Mouse (Mus musculus): ENCODE data around the gene Zyg11a.
"Not testable (repeated sequence)": the region's sequence is repeated elsewhere in the genome, so short reads cannot be mapped to it uniquely, and the experiment has no call there.

Zyg11a gene

GRCm38 (mm10) chr4:108168056-108168455 lies 49.8 kb downstream of the Zyg11a start:
- Histone ChIP-seq H3K27me3 (ENCODE audit: control insufficient read depth, insufficient read depth, low read length, poor library complexity, severe bottlenecking) (no peaks in the 10 kb centered on the region), H3K36me3 (ENCODE audit: control insufficient read depth, insufficient read depth, low read length, poor library complexity, severe bottlenecking) (no peaks in the 10 kb centered on the region)
- no peak for DNase-seq (ENCODE audit: low read depth, low spot score)

GRCm38 (mm10) chr4:108166874-108167273 lies 51.0 kb downstream of the Zyg11a start:
- no peaks in the 10 kb centered on the region for H3K36me3 ChIP-seq (ENCODE audit: control insufficient read depth, insufficient read depth, low read length, poor library complexity, severe bottlenecking)
- no peaks in the 10 kb centered on the region for H3K27me3 ChIP-seq (ENCODE audit: control insufficient read depth, insufficient read depth, low read length, poor library complexity, severe bottlenecking)
- no peak for DNase-seq (ENCODE audit: low read depth, low spot score)

DNA sequence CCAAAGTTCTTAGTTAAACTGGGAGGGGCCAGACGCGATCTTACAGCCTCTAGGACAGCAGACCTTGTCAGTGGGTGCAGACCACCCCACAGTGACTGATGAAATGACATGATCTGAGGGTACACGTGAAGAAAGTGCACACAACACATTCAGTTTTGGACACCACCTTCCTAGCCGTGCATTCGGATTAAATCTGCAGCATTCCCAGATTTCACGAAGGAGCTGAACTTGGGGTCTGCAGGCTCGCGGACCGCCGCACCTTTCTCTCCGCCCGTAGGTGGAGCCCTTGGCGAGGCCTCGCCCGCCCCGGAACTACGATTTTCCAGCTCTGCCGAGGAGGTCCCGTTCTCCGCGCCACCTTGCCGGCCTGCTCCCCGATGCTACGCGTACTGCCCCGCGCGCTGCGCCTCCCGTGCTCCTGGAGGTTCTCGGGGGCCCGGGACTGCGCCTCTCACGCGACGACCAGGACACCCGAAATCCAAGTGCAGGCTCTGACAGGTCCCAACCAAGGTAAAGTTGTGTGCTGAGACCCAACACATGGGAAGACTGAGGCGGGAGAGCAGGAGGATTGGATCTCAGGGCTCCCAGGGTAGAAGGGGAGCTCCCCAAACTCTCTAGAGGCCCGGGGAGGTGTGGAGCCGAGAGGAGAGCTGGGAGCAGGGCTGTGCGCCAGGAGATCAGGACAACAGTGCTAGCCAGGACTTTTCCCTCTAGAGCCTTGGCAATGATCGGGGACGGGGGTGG lies 52.5 kb downstream of the Zyg11a start, which contains the start of gene Echdc2:
Gene Echdc2 (plus strand): TSS at position 286 of the 744 bp plus-strand sequence.
- H3K27me3 ChIP-seq (ENCODE audit: control insufficient read depth, insufficient read depth, low read length, poor library complexity, severe bottlenecking), result no peaks in the 10 kb centered on the region
- H3K36me3 ChIP-seq (ENCODE audit: control insufficient read depth, insufficient read depth, low read length, poor library complexity, severe bottlenecking), result no peaks in the 10 kb centered on the region
- DNase-seq (ENCODE audit: low read depth, low spot score), result peak; percentile 6

DNA sequence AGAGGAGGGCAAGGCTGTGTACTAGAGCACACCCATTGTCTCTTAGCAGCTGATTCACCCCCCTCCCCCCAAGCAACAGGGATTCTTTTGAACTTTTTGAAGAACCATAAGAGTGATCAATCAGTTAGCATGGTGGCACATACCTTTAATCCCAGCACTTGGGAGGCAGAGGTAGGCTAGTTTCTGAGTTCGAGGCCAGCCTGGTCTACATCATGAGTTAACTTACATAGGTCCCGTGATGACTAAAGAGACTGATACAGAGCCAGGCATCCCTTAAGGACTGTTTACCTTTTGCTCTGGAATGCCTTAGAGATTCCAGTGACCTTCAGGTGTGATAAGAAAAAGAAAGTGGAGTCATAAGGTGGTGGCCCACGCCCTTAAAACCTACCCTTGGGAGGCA lies 54.6 kb downstream of the Zyg11a start:
- no peak for DNase-seq (ENCODE audit: low read depth, low spot score)
- no peaks in the 10 kb centered on the region for H3K36me3 ChIP-seq (ENCODE audit: control insufficient read depth, insufficient read depth, low read length, poor library complexity, severe bottlenecking)
- no peaks in the 10 kb centered on the region for H3K27me3 ChIP-seq (ENCODE audit: control insufficient read depth, insufficient read depth, low read length, poor library complexity, severe bottlenecking)

DNA sequence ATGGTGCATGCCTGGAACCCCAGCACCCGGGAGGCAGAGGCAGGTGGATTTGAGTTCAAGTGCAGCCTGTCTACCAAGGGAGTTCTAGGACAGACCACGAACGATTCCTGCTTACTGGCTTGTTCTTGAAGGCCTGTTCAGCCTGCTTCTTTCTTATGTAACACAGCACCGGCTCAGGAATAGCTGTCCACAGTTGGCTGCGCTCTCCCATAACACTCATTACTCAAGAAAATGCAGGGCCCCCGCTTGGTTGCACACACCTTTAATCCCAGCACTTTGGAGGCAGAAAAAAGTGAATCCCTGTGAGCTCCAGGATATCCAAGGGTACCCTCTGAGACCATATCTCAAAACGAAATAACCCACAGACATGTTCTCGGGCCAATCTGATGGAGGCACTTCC lies 55.9 kb downstream of the Zyg11a start:
- H3K27me3 ChIP-seq (ENCODE audit: control insufficient read depth, insufficient read depth, low read length, poor library complexity, severe bottlenecking), result no peaks in the 10 kb centered on the region
- H3K36me3 ChIP-seq (ENCODE audit: control insufficient read depth, insufficient read depth, low read length, poor library complexity, severe bottlenecking), result no peaks in the 10 kb centered on the region
- no peak for DNase-seq (ENCODE audit: low read depth, low spot score)

DNA sequence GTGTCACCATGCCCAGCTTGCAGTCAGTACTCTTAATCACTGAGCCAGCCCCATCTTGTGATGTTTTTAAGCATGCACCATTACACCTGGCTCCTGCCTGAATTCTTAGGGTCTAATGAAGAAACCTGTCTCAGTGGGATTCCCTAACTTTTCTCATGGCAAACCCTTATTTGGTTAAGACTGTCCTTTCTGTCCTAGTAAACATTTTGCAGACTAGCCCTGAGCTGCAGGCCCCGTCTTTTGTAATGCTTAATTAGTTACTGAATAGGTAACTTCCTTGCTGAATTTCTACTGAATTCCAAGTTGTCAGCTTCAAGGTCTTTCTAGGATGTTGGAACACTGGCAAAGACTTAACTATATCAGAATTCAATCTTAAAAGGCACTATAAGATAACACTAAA lies 62.7 kb downstream of the Zyg11a start:
- H3K36me3 ChIP-seq (ENCODE audit: control insufficient read depth, insufficient read depth, low read length, poor library complexity, severe bottlenecking); DNase-seq (ENCODE audit: low read depth, low spot score); H3K27me3 ChIP-seq (ENCODE audit: control insufficient read depth, insufficient read depth, low read length, poor library complexity, severe bottlenecking): not testable (repeated sequence)

DNA sequence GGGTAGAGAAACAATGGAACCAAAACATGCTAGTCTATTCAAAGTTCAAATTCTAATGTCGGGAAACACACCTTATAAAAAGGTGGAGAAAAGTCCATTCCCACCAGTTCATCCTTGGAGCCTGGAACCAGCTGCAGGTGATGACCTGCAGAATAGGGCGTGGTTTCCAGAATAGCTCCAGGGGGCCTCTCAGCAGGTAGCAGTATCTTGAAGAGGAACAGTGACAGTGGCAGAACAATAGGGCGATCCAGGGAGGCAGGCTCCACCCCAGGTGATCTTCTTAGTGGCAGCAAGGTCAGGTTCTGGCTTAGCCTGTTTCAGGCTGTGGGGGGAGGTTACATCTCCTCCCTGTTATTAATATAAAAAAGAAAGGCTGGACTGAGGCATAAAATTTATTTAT lies 72.3 kb downstream of the Zyg11a start:
- DNase-seq (ENCODE audit: low read depth, low spot score); H3K36me3 ChIP-seq (ENCODE audit: control insufficient read depth, insufficient read depth, low read length, poor library complexity, severe bottlenecking); H3K27me3 ChIP-seq (ENCODE audit: control insufficient read depth, insufficient read depth, low read length, poor library complexity, severe bottlenecking): not testable (repeated sequence)

GRCm38 (mm10) chr4:108144880-108145279 lies 73.0 kb downstream of the Zyg11a start, which contains the start of gene Scp2:
Gene Scp2 (minus strand): TSS chr4:108144998.
- Histone ChIP-seq H3K36me3 (ENCODE audit: control insufficient read depth, insufficient read depth, low read length, poor library complexity, severe bottlenecking) (no peaks in the 10 kb centered on the region), H3K27me3 (ENCODE audit: control insufficient read depth, insufficient read depth, low read length, poor library complexity, severe bottlenecking) (no peaks in the 10 kb centered on the region)
- no peak for DNase-seq (ENCODE audit: low read depth, low spot score)

DNA sequence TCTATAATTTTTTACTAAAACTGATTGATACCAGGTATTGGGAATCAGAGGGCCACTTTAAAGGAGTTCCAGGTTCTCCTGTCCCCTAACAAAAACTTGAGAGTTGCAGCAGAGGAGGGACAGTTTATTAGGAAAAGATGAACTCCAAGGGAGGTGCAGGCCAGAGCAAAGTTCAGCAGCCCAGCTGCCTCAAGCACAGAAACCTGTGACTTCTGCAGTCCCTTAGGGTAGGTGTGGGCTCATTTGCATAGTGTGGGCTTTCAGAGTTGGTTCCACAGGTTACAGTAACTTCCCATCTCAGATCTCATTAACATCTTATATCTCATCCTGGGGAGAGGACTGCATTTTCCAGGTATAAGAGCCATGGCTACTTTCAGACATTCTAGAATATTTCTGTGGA lies 74.1 kb downstream of the Zyg11a start:
- DNase-seq (ENCODE audit: low read depth, low spot score), result no peak
- Histone ChIP-seq H3K27me3 (ENCODE audit: control insufficient read depth, insufficient read depth, low read length, poor library complexity, severe bottlenecking) (no peaks in the 10 kb centered on the region), H3K36me3 (ENCODE audit: control insufficient read depth, insufficient read depth, low read length, poor library complexity, severe bottlenecking) (no peaks in the 10 kb centered on the region)

DNA sequence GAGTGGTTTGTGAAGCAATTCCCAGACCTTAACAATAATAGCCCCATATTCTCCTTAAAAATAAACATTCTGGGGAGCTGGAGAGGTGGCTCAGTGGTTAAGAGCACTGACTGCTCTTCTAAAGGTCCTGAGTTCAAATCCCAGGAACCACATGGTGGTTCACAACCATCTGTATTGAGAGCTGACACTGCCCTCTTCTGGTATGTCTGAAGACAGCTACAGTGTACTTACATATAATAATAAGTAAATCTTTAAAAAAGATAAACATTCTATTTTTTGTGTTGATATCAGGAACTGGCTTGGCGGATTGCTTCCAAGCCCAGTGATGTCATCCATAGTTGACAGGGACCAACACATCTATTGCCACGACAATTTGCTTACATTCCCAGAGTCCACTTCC lies 74.7 kb downstream of the Zyg11a start:
- H3K27me3 ChIP-seq (ENCODE audit: control insufficient read depth, insufficient read depth, low read length, poor library complexity, severe bottlenecking); H3K36me3 ChIP-seq (ENCODE audit: control insufficient read depth, insufficient read depth, low read length, poor library complexity, severe bottlenecking): not testable (repeated sequence)
- DNase-seq (ENCODE audit: low read depth, low spot score), result peak; percentile 19

DNA sequence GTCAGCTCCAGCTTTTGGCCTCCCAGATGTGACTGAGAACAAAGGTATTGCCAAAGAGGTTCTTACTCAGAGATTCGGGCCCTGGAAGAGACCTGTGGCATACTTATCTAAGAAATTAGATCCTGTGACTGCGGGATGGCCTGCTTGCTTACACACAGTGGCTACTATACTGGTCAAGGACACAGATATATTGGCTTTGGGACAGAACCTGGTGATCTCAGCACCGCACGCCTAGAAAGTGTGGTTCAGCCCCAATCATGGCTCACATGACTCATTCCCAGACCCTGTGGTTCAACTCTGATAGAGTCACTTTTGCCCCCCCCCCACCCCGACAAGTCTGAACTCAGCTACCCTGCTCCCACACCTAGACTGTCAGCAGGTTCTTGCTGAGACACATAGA lies 80.9 kb downstream of the Zyg11a start:
- H3K36me3 ChIP-seq (ENCODE audit: control insufficient read depth, insufficient read depth, low read length, poor library complexity, severe bottlenecking), result no peaks in the 10 kb centered on the region
- H3K27me3 ChIP-seq (ENCODE audit: control insufficient read depth, insufficient read depth, low read length, poor library complexity, severe bottlenecking), result no peaks in the 10 kb centered on the region
- DNase-seq (ENCODE audit: low read depth, low spot score), result no peak

Measured in splenic B cell, adult 2 months (primary cell).